In genomic region chr12:51835219-51835618, GRCm38 (mm10) we compare ENCODE assay signal across 30 mouse cellular contexts. TPM values are rescaled to one million over a fixed set of nuclear protein-coding genes. Genes with fewer than 3 reads are reported as not detected.
DNase-seq lines count a peak whose midpoint lies in the region; ATAC-seq lines count a peak whose summit lies in the region.
"Had no signal": no experiment of that assay in that cellular context is flagged by ENCODE, and none has a peak within 500 bp of the region (broad histone marks: within the 10 kb centered on the region; RNA-seq: fewer than 3 reads in every experiment).

No protein-coding gene starts in this region.

- peaks cover 65% of the 10 kb centered on the region for H3K4me1 ChIP-seq in megakaryocyte, embryonic 14.5 days
- peaks cover 41% of the 10 kb centered on the region for H3K4me1 ChIP-seq in liver, embryonic 13.5 days (replicated peaks)
- 0 out of 2 replicates have a peak, but pooled peaks cover 4% of the 10 kb centered on the region for H3K4me1 ChIP-seq in embryonic facial prominence, embryonic 10.5 days

- H3K27ac ChIP-seq in liver, embryonic 13.5 days, result peak overlapping the region; percentile 51; the same call in 1 of the 2 replicates
- no peak overlapping the region for H3K27ac ChIP-seq in embryonic facial prominence, embryonic 10.5 days (replicated peaks)
- H3K27ac ChIP-seq: forebrain, embryonic 10.5 days; forebrain, embryonic 13.5 days; heart, embryonic 15.5 days; hindbrain, embryonic 10.5 days; hindbrain, embryonic 13.5 days had no signal

- peak overlapping the region; percentile 15; the same call in 1 of the 2 replicates for H3K9ac ChIP-seq in liver, embryonic 13.5 days
- H3K9ac ChIP-seq: forebrain, embryonic 13.5 days; heart, embryonic 12.5 days; heart, embryonic 15.5 days; hindbrain, embryonic 13.5 days had no signal

- no peak overlapping the region for H3K4me2 ChIP-seq in liver, embryonic 13.5 days
- H3K4me2 ChIP-seq: forebrain, embryonic 13.5 days; heart, embryonic 12.5 days; heart, embryonic 15.5 days; hindbrain, embryonic 13.5 days had no signal

- H3K36me3 ChIP-seq in megakaryocyte, embryonic 14.5 days (replicated peaks; ENCODE audit: low read length), result peaks cover 17% of the 10 kb centered on the region
- H3K36me3 ChIP-seq in liver, embryonic 13.5 days, result no peaks in the 10 kb centered on the region
- no peaks in the 10 kb centered on the region for H3K36me3 ChIP-seq in embryonic facial prominence, embryonic 10.5 days (replicated peaks)
- H3K36me3 ChIP-seq: forebrain, embryonic 10.5 days; heart, embryonic 12.5 days; heart, embryonic 15.5 days; hindbrain, embryonic 10.5 days; hindbrain, embryonic 13.5 days had no signal

- no peak for ATAC-seq in megakaryocyte, adult 5-6 weeks (ENCODE audit: poor library complexity, severe bottlenecking)
- ATAC-seq in granulocyte monocyte progenitor cell, adult 5-6 weeks (replicated peaks; ENCODE audit: poor library complexity, severe bottlenecking), result peak; percentile 83
- no peak for ATAC-seq in liver, embryonic 13.5 days (ENCODE audit: low read depth)
- 0 out of 2 replicates have a peak, but pooled peaks have one; percentile 32 for ATAC-seq in megakaryocyte-erythroid progenitor cell, adult 5-6 weeks (replicated peaks; ENCODE audit: low FRiP score, low TSS enrichment, poor library complexity, severe bottlenecking)
- ATAC-seq: activated CD4-positive, CD25-positive, alpha-beta regulatory T cell, adult 4 months; forebrain, embryonic 13.5 days; forebrain, embryonic 16.5 days; hindbrain, embryonic 16.5 days had no signal

- H3K27me3 ChIP-seq in megakaryocyte, embryonic 14.5 days (replicated peaks), result no peaks in the 10 kb centered on the region
- H3K27me3 ChIP-seq in liver, embryonic 13.5 days, result no peaks in the 10 kb centered on the region
- peaks cover 13% of the 10 kb centered on the region for H3K27me3 ChIP-seq in embryonic facial prominence, embryonic 10.5 days (replicated peaks; ENCODE audit: low read depth, poor library complexity, severe bottlenecking)
- H3K27me3 ChIP-seq: CH12.LX; forebrain, embryonic 13.5 days; heart, embryonic 12.5 days; heart, embryonic 15.5 days; hindbrain, embryonic 13.5 days had no signal

- no peaks in the 10 kb centered on the region for H3K9me3 ChIP-seq in megakaryocyte, embryonic 14.5 days
- no peaks in the 10 kb centered on the region for H3K9me3 ChIP-seq in liver, embryonic 13.5 days (replicated peaks)
- H3K9me3 ChIP-seq in embryonic facial prominence, embryonic 10.5 days, result no peaks in the 10 kb centered on the region
- H3K9me3 ChIP-seq: forebrain, embryonic 10.5 days; forebrain, embryonic 13.5 days; heart, embryonic 12.5 days; heart, embryonic 15.5 days; hindbrain, embryonic 10.5 days; hindbrain, embryonic 13.5 days had no signal

- H3K4me3 ChIP-seq in megakaryocyte, embryonic 14.5 days (replicated peaks), result peak overlapping the region; percentile 75
- H3K4me3 ChIP-seq in liver, embryonic 13.5 days (replicated peaks), result no peak overlapping the region
- no peak overlapping the region for H3K4me3 ChIP-seq in embryonic facial prominence, embryonic 10.5 days
- H3K4me3 ChIP-seq: forebrain, embryonic 10.5 days; forebrain, embryonic 13.5 days; heart, embryonic 12.5 days; heart, embryonic 15.5 days; hindbrain, embryonic 10.5 days; hindbrain, embryonic 13.5 days had no signal

- DNase-seq in liver, embryonic 13.5 days, result no peak
- no peak for DNase-seq in gastrocnemius, postnatal 25 days
- no peak for DNase-seq in urinary bladder, adult 18-20 months (ENCODE audit: low spot score in 2 of 2)
- DNase-seq in embryonic facial prominence, embryonic 10.5 days (ENCODE audit: low spot score), result no peak
- DNase-seq: adrenal gland, postnatal 10 days; adrenal gland, postnatal 36 days; B cell, adult 2 months; cerebellum, adult 11 months; cerebellum, adult 2 months; cerebellum, adult 9-11 months; cerebellum, postnatal 25 days; embryo, embryonic 11 days; gastrocnemius, postnatal 10 days; heart, adult 18-20 months; heart, postnatal 10 days; heart, postnatal 36 days had no signal

- 10% methylated on average over 3 of the region's 3 CpGs for WGBS in liver, embryonic 13.5 days (ENCODE audit: insufficient replicate concordance)
- WGBS in embryonic facial prominence, embryonic 10.5 days, result 57% methylated on average over 3 of the region's 3 CpGs

RNA-seq across cellular contexts. Expression of gene Hectd1, which starts 5.9 kb away (rescaled TPM):
- polyA plus RNA-seq in megakaryocyte, embryonic 14.5 days (2012; ENCODE audit: insufficient read depth, low replicate concordance), result 0.77 and 2.0 TPM in 2 replicates
- total RNA-seq in megakaryocyte, adult 5-6 weeks (2015), result 47.5 and 49.2 TPM in 2 replicates
- total RNA-seq in megakaryocyte, adult 5-6 weeks (2017), result 89.7 and 96.1 TPM in 2 replicates
- total RNA-seq in granulocyte monocyte progenitor cell, adult 5-6 weeks (2014; fragmentation: Nextera tagmentation), result 51.0 and 52.9 TPM in 2 replicates
- 89.7 and 96.3 TPM in 2 replicates for total RNA-seq in granulocyte monocyte progenitor cell, adult 5-6 weeks (2017)
- 29.6 and 32.1 TPM in 2 replicates for polyA plus RNA-seq in liver, embryonic 13.5 days (2015; fragmentation: Nextera tagmentation; extraction: Ambion mirVana)
- total RNA-seq in megakaryocyte-erythroid progenitor cell, adult 5-6 weeks (2014; fragmentation: Nextera tagmentation), result 87.4 and 132 TPM in 2 replicates
- 186 and 187 TPM in 2 replicates for total RNA-seq in megakaryocyte-erythroid progenitor cell, adult 5-6 weeks (2017)
- 10 to 100 TPM; 80.5 to 82.2 TPM for total RNA-seq in gastrocnemius, postnatal 25 days (2021)
- 34.1 and 35.1 TPM in 2 replicates for polyA plus RNA-seq in embryonic facial prominence, embryonic 10.5 days (2016; fragmentation: Nextera tagmentation; extraction: Ambion mirVana)

Comparison
In these comparisons a context has a peak if more than half of its experiments do, and no peak if none do; other contexts are left out.
1. ATAC-seq: peak in granulocyte monocyte progenitor cell, adult 5-6 weeks (single experiment) and megakaryocyte-erythroid progenitor cell, adult 5-6 weeks (single experiment); none in megakaryocyte, adult 5-6 weeks (single experiment) and liver, embryonic 13.5 days (single experiment).